Mouse (Mus musculus): Measurements from ENCODE around the gene Ttn.

The Ttn gene

DNA sequence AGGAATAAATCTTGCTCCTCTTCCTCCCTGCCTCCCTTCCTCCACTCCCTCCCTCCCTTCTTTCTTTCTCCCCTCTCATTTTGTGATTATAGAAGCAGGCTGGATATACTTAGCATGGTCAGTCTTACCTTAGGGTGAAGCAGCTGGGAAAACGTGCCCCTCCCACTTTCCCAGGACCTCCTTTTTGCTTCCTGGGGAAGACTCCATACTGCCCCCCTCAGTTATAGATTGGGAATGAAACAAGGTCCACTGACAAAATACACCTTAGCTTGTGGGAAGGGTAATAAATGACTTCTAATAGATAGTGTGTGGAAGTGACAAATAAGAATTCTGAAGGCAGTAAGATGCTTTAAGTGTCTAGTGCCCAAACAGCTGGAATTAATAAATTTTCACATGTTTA is 326.4 kb downstream of the Ttn start:
- DNase-seq (ENCODE audit: low spot score) = no peak

GRCm38 (mm10) chr2:76655444-76655843 is 326.9 kb downstream of the Ttn start:
- no peak for DNase-seq (ENCODE audit: low spot score)

- no peak for DNase-seq (ENCODE audit: low spot score)
These were observed 327.7 kb downstream of the Ttn start for GRCm38 (mm10) chr2:76654646-76655045.

Data from adipocyte (in vitro differentiated cells).